Mouse (Mus musculus) urinary bladder, postnatal 36 days (tissue): ENCODE measurements at regions not wholly inside any gene's neighbourhood (a gene's known extent, or its start where the extent isn't known, plus 50 kb on each side); places are given as distances from the start of the nearest gene placed in this dataset.

Source experiments
- DNase-seq, 2 experiments: peaks; one replicate each; pipeline ENCODE4 v3.0.0; 2022; ENCODE audit warnings: low spot score in 2 of 2, mixed read lengths in 1 of 2

- no peak for DNase-seq
Observed at GRCm38 (mm10) chr9:94269213-94269612, 268.7 kb downstream of the 1190002N15Rik start.

- no peak for DNase-seq
Observed at GRCm38 (mm10) chr9:94267243-94267642, 270.6 kb downstream of the 1190002N15Rik start.

- no peak for DNase-seq
Observed at GRCm38 (mm10) chr9:94239479-94240241, 298.2 kb downstream of the 1190002N15Rik start.

DNA sequence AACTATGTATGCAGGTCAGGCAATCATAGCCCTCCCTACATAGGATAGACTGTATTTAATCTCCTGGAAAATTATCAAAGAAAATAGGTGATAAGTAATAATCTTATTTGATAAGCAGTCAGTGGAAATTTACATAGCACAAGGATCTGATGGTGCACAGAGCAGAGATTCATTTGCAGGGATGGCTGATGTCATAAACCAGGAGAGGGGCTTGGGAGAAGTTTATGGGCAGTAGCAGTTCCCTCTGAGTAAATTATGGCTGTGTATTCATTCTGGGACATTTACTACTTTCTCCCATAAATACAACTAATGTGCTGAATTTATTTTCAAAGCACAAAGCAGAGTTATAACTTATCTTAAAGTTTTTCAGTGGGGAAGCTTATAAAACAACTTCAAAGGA lies 299.3 kb downstream of the 1190002N15Rik start:
- DNase-seq: no peak

- DNase-seq: no peak
Observed at GRCm38 (mm10) chr9:94229537-94229936, 308.3 kb downstream of the 1190002N15Rik start.

DNA sequence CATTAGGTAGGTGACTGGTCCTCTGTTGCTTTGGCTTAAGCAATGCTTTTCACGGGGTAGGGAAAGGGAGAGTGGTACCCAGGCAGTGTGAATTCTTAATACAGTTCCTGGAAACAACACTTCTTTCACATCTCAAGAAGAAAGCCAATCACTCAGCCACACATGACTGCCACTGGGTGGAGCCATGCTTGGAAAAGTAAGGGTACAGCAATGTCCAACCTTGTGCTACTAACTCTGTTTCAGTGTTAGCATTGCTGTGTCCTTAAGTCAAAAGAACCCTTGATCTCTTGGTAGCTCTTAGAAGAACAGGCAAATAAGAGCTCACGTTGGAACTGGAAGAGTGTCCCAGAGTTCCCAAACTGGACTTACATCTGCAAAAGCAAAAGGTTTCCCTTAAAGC lies 318.8 kb downstream of the 1190002N15Rik start:
- DNase-seq: no peak

GRCm38 (mm10) chr9:94216414-94217279 lies 321.2 kb downstream of the 1190002N15Rik start:
- no peak for DNase-seq

- DNase-seq: no peak
Observed at GRCm38 (mm10) chr9:94210467-94211249, 327.2 kb downstream of the 1190002N15Rik start.

DNA sequence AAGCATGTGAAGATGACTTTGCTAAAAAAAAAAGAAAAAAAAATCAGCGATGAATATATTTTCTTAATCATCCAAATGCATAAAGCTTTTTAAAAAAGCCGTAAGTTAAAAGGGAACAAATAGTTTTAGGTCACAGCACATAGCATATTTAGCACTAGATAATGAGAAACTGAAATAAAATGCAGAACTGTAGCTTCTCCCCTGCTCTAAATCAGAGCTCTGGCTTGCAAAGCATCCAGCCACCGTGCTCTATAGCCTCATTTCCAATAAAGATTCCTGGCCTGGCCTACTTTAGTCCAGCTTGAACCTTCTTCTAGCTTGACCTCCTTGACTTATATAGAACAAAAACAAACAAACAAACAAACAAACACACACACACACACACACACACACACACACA lies 328.9 kb downstream of the 1190002N15Rik start:
- no peak for DNase-seq

DNA sequence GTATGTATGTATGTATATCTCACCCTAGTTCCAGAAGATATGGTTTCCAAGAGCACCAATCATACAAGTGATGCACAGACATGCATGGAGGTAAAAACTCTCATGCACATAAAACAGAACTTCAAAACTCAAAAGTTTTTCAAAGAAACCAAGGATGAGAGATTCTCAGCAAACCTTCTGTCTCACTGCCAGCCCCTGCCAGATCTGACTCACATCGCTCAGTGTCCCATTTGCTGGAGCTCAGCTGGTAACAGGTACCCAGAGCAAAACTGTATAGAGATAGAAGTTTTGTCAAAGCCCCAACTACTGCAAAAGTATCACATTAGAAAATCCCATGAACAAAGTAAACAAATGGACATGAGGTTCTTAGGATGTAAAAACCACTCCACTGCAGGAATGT lies 337.0 kb downstream of the 1190002N15Rik start:
- DNase-seq: no peak

- no peak for DNase-seq
Observed at GRCm38 (mm10) chr9:94199864-94200263, 338.0 kb downstream of the 1190002N15Rik start.

- DNase-seq: no peak
Observed at GRCm38 (mm10) chr9:94191083-94191482, 346.8 kb downstream of the 1190002N15Rik start.

DNA sequence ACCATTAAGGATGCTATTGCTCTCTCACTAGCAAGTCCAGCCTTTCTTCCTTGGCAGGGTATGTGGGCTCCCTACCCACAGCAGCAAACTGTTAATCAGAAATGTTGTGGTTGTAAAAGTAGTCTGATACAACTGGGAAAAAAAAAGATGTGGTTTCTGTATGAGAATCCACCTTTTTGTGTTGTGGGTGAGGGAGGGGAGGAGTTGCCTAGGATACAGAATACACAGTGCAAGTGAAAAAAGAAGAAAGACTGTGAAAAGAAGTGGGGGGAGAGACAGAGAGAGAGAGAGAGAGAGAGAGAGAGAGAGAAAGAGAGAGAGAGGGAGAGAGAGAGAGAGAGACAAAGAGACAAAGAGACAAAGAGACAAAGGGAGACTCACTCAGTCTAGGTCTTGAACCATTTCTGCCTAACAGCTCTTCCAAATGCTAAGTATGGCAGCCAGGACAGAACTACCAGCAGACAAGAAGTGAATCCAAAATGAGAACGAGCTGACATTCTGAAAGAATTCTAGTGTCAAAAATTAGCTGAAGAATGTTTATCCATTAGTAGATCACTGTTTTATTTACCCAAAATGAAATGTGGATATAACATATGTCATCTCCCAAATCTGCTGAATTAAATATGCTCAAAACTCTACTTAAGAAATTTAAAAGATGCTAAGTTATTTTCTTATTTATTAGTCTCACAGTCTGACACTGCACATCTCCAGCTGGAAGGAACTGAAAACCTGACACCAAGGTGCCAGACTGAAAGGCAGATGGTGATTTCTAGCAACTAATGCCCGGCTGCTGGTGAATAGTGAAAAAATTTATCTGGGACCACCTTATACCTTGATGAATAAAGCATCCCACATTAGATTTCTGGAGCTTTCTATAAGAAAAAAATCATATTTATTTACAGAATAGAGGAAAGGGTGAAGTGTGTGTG lies 347.7 kb downstream of the 1190002N15Rik start:
- no peak for DNase-seq

DNA sequence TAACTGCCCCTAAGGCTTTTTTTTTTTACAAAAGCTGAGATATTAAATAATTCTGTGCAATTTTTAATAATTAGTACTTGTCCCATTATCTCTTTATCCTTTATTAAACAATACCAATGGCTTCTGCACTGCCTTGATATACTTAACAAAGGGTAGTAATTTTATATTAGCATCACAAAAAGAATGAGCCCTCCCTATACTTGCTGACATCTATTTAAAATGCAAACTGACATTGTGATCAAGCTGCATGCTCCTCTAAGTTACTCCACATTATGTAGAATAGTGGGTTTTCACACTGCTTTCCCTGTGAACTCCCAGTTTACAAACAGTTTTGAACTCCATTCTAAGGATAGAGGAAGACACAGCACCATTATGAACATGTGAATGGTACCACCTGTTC lies 349.8 kb downstream of the 1190002N15Rik start:
- no peak for DNase-seq

GRCm38 (mm10) chr9:94169905-94170612 lies 367.8 kb downstream of the 1190002N15Rik start:
- DNase-seq: no peak

- no peak for DNase-seq
Observed at GRCm38 (mm10) chr9:94163671-94164070, 374.2 kb downstream of the 1190002N15Rik start.

DNA sequence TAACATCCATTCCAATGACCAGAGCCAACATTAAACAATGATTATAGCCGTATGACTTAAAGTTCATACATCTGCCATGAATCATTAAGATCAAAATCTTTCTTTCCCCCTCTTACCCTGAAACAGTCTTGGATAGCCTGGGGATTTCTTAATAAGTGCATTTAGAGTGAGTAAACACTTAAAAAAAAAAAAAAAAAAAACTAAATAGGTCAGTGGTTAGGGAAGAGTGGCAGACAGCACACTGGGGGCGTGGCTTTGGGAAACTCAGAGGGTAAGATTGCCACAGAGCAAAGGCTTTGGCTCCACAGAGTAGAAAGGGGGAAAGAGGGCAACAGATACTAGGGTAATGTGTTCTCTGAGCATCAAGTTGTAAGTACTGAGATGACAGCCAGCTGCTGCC lies 382.3 kb downstream of the 1190002N15Rik start:
- no peak for DNase-seq

DNA sequence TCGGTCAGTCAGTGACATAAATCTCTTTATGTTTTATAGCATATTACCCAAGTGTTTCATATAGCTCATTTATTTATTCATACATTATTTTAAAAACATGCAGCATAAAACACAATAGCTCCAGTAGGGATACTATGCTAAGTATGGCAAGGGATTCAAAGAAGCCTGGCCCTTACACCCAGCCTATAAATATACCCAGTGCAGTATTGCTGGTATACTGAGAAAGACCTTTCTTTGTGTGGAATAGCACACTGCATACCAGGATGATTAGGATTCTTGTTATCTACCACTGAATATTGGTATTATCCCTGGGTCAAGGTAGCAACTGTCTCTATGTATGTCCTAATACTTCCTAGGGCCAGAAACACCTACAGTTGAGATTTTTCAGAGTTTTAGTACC lies 389.4 kb downstream of the 1190002N15Rik start:
- no peak for DNase-seq

GRCm38 (mm10) chr9:94146787-94147186 lies 391.1 kb downstream of the 1190002N15Rik start:
- no peak for DNase-seq

- DNase-seq: no peak
Observed at GRCm38 (mm10) chr9:94136444-94136843, 401.4 kb downstream of the 1190002N15Rik start.
